Mouse (Mus musculus): ENCODE results near the gene Map4k3. TPM values are rescaled to one million over a fixed set of nuclear protein-coding genes. Genes with fewer than 3 reads are reported as not detected.
A peak's percentile ranks its signal among the peaks of the same experiment; 100 is the strongest.
"Not testable (repeated sequence)": the region's sequence is repeated elsewhere in the genome, so short reads cannot be mapped to it uniquely, and the experiment has no call there.

Map4k3 gene
- polyA plus RNA-seq, 2 experiments from 2014 or later, result 3.3 to 6.3 TPM

GRCm38 (mm10) chr17:80624979-80625378 lies 103.3 kb downstream of the Map4k3 start:
- ATAC-seq, result no peak

- no peak for ATAC-seq
These were observed 106.6 kb downstream of the Map4k3 start for GRCm38 (mm10) chr17:80621691-80622090.

- ATAC-seq, result peak; percentile 96
These were observed 107.4 kb downstream of the Map4k3 start for GRCm38 (mm10) chr17:80620786-80621423.

GRCm38 (mm10) chr17:80619556-80619955 lies 108.7 kb downstream of the Map4k3 start:
- ATAC-seq, result no peak

GRCm38 (mm10) chr17:80618890-80619289 lies 109.4 kb downstream of the Map4k3 start:
- ATAC-seq, result no peak

GRCm38 (mm10) chr17:80603806-80604205 lies 124.5 kb downstream of the Map4k3 start:
- no peak for ATAC-seq

GRCm38 (mm10) chr17:80603079-80603625 lies 125.1 kb downstream of the Map4k3 start:
- ATAC-seq, result no peak

- ATAC-seq, result no peak
These were observed 126.9 kb downstream of the Map4k3 start for GRCm38 (mm10) chr17:80601371-80601770.

- no peak for ATAC-seq
These were observed 145.2 kb downstream of the Map4k3 start for GRCm38 (mm10) chr17:80583051-80583450.

GRCm38 (mm10) chr17:80579901-80580300 lies 148.4 kb downstream of the Map4k3 start:
- no peak for ATAC-seq

GRCm38 (mm10) chr17:80579089-80579488 lies 149.2 kb downstream of the Map4k3 start:
- no peak for ATAC-seq

- ATAC-seq, result no peak
These were observed 150.2 kb downstream of the Map4k3 start for GRCm38 (mm10) chr17:80578041-80578440.

- ATAC-seq, result no peak
These were observed 150.6 kb downstream of the Map4k3 start, which contains the start of gene Cdkl4 for GRCm38 (mm10) chr17:80577639-80578038. Cdkl4 (minus strand) TSS chr17:80577813.

- ATAC-seq, result peak; percentile 83
These were observed 151.1 kb downstream of the Map4k3 start for GRCm38 (mm10) chr17:80577214-80577613.

- no peak for ATAC-seq
These were observed 153.3 kb downstream of the Map4k3 start for GRCm38 (mm10) chr17:80575008-80575407.

- no peak for ATAC-seq
These were observed 153.8 kb downstream of the Map4k3 start for GRCm38 (mm10) chr17:80574471-80574965.

GRCm38 (mm10) chr17:80572187-80572935 lies 155.9 kb downstream of the Map4k3 start:
- ATAC-seq, result no peak

GRCm38 (mm10) chr17:80571460-80571859 lies 156.8 kb downstream of the Map4k3 start:
- no peak for ATAC-seq

GRCm38 (mm10) chr17:80569718-80570117 lies 158.6 kb downstream of the Map4k3 start:
- ATAC-seq, result not testable (repeated sequence)

GRCm38 (mm10) chr17:80568842-80569601 lies 159.3 kb downstream of the Map4k3 start:
- no peak for ATAC-seq

- no peak for ATAC-seq
These were observed 159.8 kb downstream of the Map4k3 start for GRCm38 (mm10) chr17:80568441-80568840.

- peak; percentile 24 for ATAC-seq
These were observed 163.7 kb downstream of the Map4k3 start for GRCm38 (mm10) chr17:80564611-80564924.

Measured in CD4-positive, CD25-positive, alpha-beta regulatory T cell, adult 4 months (primary cell).